Mouse (Mus musculus) bone marrow macrophage, adult 2 months (primary cell): ENCODE data around the gene Rassf7. TPM values are rescaled to one million over a fixed set of nuclear protein-coding genes. Genes with fewer than 3 reads are reported as not detected.

Experiments
- H3K27ac ChIP-seq: 2 replicates; pipeline ENCODE4 v1.5.1; 2012; ENCODE audit warnings: low read depth, low read length; ENCODE audit not compliant: insufficient read depth
- H3K4me1 ChIP-seq: 2 replicates; pipeline ENCODE4 v1.6.1; 2012; ENCODE audit warnings: low read length; ENCODE audit not compliant: control insufficient read depth, insufficient read depth
- H3K4me3 ChIP-seq: 2 replicates; pipeline ENCODE4 v1.5.1; 2012; ENCODE audit warnings: mild to moderate bottlenecking, low read length, moderate library complexity; ENCODE audit not compliant: insufficient read depth
- CTCF ChIP-seq: IDR thresholded peaks from 2 replicates; pipeline ENCODE4 v1.5.1; 2012; ENCODE audit warnings: low read depth, mild to moderate bottlenecking, low read length, moderate library complexity
- POLR2A ChIP-seq: IDR thresholded peaks from 2 replicates; pipeline ENCODE4 v1.6.1; 2012; ENCODE audit warnings: mild to moderate bottlenecking, low read depth, low read length, borderline replicate concordance
- polyA plus RNA-seq: library from polyadenylated mRNA; stranded (reverse); fragments of >200 nt; gene quantifications from 2 replicates; pipeline ENCODE4 v1.2.4, GENCODE M21; 2012; ENCODE audit not compliant: missing spikeins, insufficient read depth, insufficient read length

Rassf7 gene
- polyA plus RNA-seq, 1 experiment: 3.9 TPM

DNA sequence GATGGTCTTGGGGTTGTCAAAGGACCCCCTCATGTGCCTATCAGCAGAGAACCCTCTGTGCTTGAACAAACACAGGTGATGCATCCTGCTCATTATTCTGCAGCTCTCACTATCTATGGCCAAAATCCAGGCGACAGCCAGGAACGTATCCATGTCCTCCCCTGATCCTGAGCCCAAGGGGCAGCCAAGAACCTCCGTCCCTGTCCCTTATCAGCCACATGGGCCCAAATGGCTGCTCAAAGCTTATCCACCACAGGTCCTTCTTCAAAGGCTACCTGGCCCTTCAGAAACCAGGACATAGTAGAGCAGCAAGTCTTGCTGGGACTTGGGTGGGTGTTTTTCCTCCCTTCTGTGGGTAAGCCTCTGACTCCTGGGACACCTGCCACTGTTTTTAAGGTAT is 27.5 kb upstream of the Rassf7 start:
- TF ChIP-seq POLR2A (no peak), CTCF (no peak)
- peaks cover 4% of the 10 kb centered on the region for H3K4me1 ChIP-seq
- H3K4me3 ChIP-seq: no peak overlapping the region
- H3K27ac ChIP-seq: no peak overlapping the region

DNA sequence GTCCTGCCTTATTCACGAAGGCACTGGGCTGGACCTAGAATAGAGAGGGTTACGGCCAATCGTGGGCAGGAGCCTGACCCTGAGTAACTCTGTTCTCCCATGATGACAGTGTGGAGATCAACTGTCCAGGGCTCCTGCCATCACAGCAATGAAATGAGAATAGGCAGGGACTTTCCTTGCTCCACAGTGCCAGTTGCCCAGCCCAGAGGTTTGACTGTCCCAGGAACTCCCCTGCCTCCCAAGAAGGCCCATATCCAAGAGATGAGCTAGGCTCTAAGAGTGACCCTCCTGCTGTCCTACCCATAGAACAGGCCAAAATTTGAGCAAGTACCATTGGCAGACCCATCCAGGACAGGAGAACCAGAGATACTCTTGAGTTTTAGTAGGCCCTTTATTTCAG is 26.9 kb upstream of the Rassf7 start:
- Histone ChIP-seq H3K27ac (no peak overlapping the region), H3K4me3 (no peak overlapping the region), H3K4me1 (peaks cover 4% of the 10 kb centered on the region)
- TF ChIP-seq CTCF: no peak
- no peak for TF ChIP-seq POLR2A

DNA sequence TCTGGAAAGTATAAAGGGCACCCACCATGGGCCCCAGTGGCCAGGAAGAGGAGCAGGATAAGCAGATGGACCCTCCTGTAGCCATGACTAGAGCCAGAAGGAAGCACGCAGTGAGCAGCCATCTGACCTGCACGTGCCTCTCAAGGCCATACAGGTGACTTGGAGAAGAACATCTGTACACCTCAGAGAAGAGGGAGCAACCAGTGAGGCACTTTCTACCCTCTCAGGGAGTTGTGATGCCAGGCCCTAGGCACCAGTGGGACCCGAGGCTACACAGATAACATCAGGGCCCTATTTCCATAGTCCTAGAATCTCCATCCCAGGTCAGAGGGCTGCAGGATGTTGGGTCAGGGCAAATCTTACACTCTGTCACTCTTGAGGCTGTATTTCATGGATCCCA is 25.4 kb upstream of the Rassf7 start:
- Histone ChIP-seq H3K4me1 (peaks cover 6% of the 10 kb centered on the region), H3K27ac (no peak overlapping the region), H3K4me3 (no peak overlapping the region)
- no peak for TF ChIP-seq POLR2A
- TF ChIP-seq CTCF: no peak

GRCm38 (mm10) chr7:141191036-141191435 is 24.6 kb upstream of the Rassf7 start:
- Histone ChIP-seq H3K4me1 (peaks cover 6% of the 10 kb centered on the region), H3K4me3 (no peak overlapping the region), H3K27ac (no peak overlapping the region)
- TF ChIP-seq CTCF (no peak), POLR2A (no peak)

DNA sequence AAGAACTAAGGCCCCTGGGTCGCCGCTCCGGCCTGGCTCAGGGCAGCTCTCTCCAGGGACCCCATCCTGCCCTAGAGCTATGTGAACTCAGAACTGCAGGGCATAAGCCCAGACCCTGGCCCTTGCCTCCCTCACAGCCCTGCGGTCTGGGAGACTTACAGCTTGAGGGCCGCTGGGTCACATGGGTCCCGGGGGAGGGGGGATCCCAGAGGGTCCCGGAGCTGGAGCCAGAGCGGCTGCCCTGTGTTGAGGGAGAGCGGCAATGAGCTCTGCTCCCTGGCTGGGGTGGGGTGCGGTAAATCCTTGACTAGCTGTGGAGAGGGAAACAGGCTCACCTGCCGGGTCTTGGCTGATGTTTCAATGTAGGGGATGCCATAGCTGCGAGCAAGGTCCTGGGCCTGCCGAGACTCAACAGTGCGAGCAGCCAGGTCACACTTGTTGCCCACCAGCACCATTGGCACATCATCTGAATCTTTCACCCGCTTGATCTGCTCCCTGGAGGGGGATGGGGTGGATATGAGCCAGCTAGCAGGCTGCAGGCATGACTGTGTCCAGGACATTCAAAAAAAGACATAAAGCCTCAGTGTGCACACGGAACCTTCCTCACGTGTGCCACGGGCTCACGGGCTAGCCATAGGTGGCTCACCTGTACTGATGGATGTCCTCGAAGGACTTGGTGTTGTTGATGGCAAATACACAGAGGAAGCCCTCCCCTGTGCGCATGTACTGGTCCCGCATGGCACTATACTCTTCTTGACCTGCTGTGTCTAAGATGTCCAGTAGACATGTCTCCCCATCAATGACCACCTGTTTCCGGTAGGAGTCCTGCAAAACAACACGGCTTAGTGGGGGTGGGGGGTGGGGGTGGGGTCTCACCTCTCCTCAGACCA is 23.6 kb upstream of the Rassf7 start:
- Histone ChIP-seq H3K27ac (no peak overlapping the region), H3K4me3 (no peak overlapping the region), H3K4me1 (peaks cover 6% of the 10 kb centered on the region)
- TF ChIP-seq CTCF: no peak
- no peak for TF ChIP-seq POLR2A

GRCm38 (mm10) chr7:141192776-141193347 is 22.8 kb upstream of the Rassf7 start:
- Histone ChIP-seq H3K27ac (no peak overlapping the region; the same call in 1 of the 2 replicates), H3K4me1 (peaks cover 6% of the 10 kb centered on the region)
- no peak for TF ChIP-seq CTCF
- TF ChIP-seq POLR2A: no peak

GRCm38 (mm10) chr7:141193348-141193856 is 22.3 kb upstream of the Rassf7 start:
- Histone ChIP-seq H3K4me1 (peaks cover 6% of the 10 kb centered on the region), H3K27ac (peak overlapping the region; percentile 40), H3K4me3 (peak overlapping the region; percentile 82)
- TF ChIP-seq CTCF (no peak), POLR2A (no peak)

More at GRCm38 (mm10) chr7:141192776-141193347, 22.8 kb upstream of the Rassf7 start:
- H3K4me3 ChIP-seq: peak overlapping the region; percentile 82

DNA sequence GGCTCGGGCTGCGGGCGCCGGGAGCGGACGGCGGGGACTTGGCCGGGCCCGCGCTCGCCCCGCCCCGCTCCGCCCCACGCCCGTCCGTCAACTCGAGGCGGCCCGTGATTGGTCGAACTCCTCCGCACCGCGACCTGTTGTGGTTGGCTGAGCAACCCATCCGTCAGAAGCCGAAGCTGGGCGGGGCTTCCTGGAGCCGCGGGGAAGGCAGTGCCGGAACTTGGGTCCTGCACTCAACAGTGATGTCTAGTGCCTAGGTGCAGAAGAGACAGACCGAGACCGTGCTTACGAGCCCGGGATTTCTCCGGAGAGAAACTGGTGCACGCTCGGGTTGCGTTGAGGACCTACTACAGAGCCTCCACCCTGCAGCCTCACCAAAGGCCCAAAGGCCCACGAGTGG is 21.7 kb upstream of the Rassf7 start, which contains the start of the genes Hras and Lrrc56:
TSS of gene Hras (minus strand) at position 58 of the 400 bp plus-strand sequence.
TSS of gene Lrrc56 (plus strand) at position 210 of the 400 bp plus-strand sequence.
- Histone ChIP-seq H3K4me1 (peaks cover 6% of the 10 kb centered on the region), H3K27ac (peak within 1 kb of the TSS; percentile 40), H3K4me3 (peak within 1 kb of the TSS; percentile 82)
- TF ChIP-seq POLR2A (peak; percentile 78; the same call in 1 of the 2 replicates), CTCF (no peak)

- TF ChIP-seq CTCF: no peak
- no peak for TF ChIP-seq POLR2A
- Histone ChIP-seq H3K4me1 (peaks cover 6% of the 10 kb centered on the region), H3K27ac (0 out of 2 replicates have a peak overlapping the region, but pooled peaks have one; percentile 30), H3K4me3 (peak overlapping the region; percentile 70)
These were observed 21.3 kb upstream of the Rassf7 start for GRCm38 (mm10) chr7:141194409-141194808.

DNA sequence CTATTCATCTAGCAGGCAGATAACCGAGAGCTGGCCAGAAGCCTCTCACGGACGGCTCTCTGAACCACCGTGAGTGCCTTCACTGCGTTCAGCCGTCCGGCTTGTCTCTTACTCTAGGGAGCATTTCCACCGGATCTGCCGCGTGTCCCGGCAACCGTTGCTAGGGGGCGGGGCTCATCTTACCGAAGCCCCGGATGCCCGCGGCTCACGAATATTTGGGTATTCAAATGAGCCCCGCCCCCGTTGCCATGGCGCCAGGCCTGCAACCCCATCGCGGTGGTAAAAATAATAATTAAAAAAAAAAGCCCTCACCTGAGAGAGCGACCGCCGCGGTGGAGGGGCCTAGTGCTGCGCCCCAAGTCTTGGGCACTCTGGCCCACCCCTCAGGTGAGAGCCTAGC is 20.8 kb upstream of the Rassf7 start:
- TF ChIP-seq CTCF (no peak), POLR2A (no peak)
- H3K27ac ChIP-seq: no peak overlapping the region
- H3K4me3 ChIP-seq: peak overlapping the region; percentile 70
- peaks cover 6% of the 10 kb centered on the region for H3K4me1 ChIP-seq

DNA sequence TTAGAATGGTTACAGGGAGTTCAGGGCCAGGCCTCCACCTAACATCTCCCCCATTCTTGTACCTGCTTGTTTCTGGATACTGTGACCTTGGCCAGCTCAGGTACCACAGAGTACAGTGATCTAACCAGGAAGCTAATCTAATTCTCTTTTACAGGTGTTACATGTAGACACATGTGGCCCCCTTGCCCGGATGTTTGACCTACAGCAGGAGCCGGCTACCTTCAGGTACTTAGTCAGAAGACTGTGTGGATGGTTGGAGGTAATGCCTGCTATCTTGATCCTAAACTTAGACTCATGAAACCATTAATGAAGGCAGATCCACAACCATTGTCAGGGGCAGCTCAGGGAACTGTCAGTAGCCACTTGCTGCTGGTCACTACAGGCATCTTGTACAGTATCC is 19.9 kb upstream of the Rassf7 start:
- Histone ChIP-seq H3K27ac (no peak overlapping the region), H3K4me1 (peaks cover 6% of the 10 kb centered on the region), H3K4me3 (no peak overlapping the region)
- TF ChIP-seq POLR2A (no peak), CTCF (no peak)
